8 mouse cellular contexts compared by ENCODE assay signal in genomic region chr13:28757846-28758522, GRCm38 (mm10).
DNase-seq lines count a peak whose midpoint lies in the region; ATAC-seq and TF ChIP-seq lines count a peak whose summit lies in the region.

No protein-coding gene starts in this region.

- TF ChIP-seq EP300 in heart, adult 2 months (IDR thresholded peaks at IDR 0.05; ENCODE audit: insufficient read depth, low read depth, low read length), result peak; percentile 55

- H3K4me3 ChIP-seq in embryonic facial prominence, embryonic 12.5 days, result peak overlapping the region; percentile 30
- peak overlapping the region; percentile 34 for H3K4me3 ChIP-seq in heart, adult 2 months
- peak overlapping the region; percentile 21 for H3K4me3 ChIP-seq in kidney, adult 2 months (ENCODE audit: insufficient read depth, low read depth, low read length)
- H3K4me3 ChIP-seq in limb, embryonic 15.5 days, result peak overlapping the region; percentile 36
- peak overlapping the region; percentile 24 for H3K4me3 ChIP-seq in midbrain, embryonic 16.5 days (ENCODE audit: low read depth, low read length)

- intact Hi-C loops in heart, adult 2 months (cut with DNase I), result loop anchor here (1.0 to 10.0 kb wide), 8 partner anchors 33 to 341 kb away; no protein-coding TSS in a partner anchor

- no peaks in the 10 kb centered on the region for H3K36me3 ChIP-seq in embryonic facial prominence, embryonic 12.5 days
- peaks cover 12% of the 10 kb centered on the region for H3K36me3 ChIP-seq in heart, adult 2 months (ENCODE audit: control insufficient read depth, insufficient read depth, low read length)
- H3K36me3 ChIP-seq in kidney, adult 2 months (ENCODE audit: control insufficient read depth, insufficient read depth, low read length), result no peaks in the 10 kb centered on the region
- no peaks in the 10 kb centered on the region for H3K36me3 ChIP-seq in limb, embryonic 15.5 days
- H3K36me3 ChIP-seq in midbrain, embryonic 16.5 days (ENCODE audit: control insufficient read depth, insufficient read depth, low read length), result no peaks in the 10 kb centered on the region

- TF ChIP-seq POLR2A in heart, adult 2 months (IDR thresholded peaks at IDR 0.05; ENCODE audit: insufficient read depth, low read depth, low read length), result peak; percentile 55
- no peak for TF ChIP-seq POLR2A in kidney, adult 2 months (IDR thresholded peaks at IDR 0.05; ENCODE audit: low read depth, low read length)

- peaks cover 53% of the 10 kb centered on the region for H3K4me1 ChIP-seq in embryonic facial prominence, embryonic 12.5 days
- H3K4me1 ChIP-seq in heart, adult 2 months (ENCODE audit: control insufficient read depth, insufficient read depth, low read length), result peaks cover 8% of the 10 kb centered on the region
- peaks cover 3% of the 10 kb centered on the region; the same call in 1 of the 2 replicates for H3K4me1 ChIP-seq in kidney, adult 2 months (ENCODE audit: control insufficient read depth, insufficient read depth, low read length)
- peaks cover 33% of the 10 kb centered on the region for H3K4me1 ChIP-seq in limb, embryonic 15.5 days
- peaks cover 21% of the 10 kb centered on the region for H3K4me1 ChIP-seq in midbrain, embryonic 16.5 days (ENCODE audit: control insufficient read depth, insufficient read depth, low read length)

- no peaks in the 10 kb centered on the region for H3K79me2 ChIP-seq in heart, adult 2 months (replicated peaks; ENCODE audit: control insufficient read depth, insufficient read depth, low read length)

- peak; percentile 82 for ATAC-seq in embryonic facial prominence, embryonic 12.5 days (ENCODE audit: insufficient number of reproducible peaks, insufficient read depth, low FRiP score, low TSS enrichment)
- ATAC-seq in limb, embryonic 15.5 days (ENCODE audit: insufficient number of reproducible peaks, low FRiP score, low TSS enrichment, low read depth), result peak; percentile 90
- peak; percentile 60 for ATAC-seq in midbrain, embryonic 16.5 days

- H3K9ac ChIP-seq in embryonic facial prominence, embryonic 12.5 days, result peak overlapping the region; percentile 33; the same call in 1 of the 2 replicates
- peak overlapping the region; percentile 29 for H3K9ac ChIP-seq in heart, adult 2 months (ENCODE audit: low read depth, low read length)
- 0 out of 2 replicates have a peak overlapping the region, but pooled peaks have one; percentile 14 for H3K9ac ChIP-seq in limb, embryonic 15.5 days
- H3K9ac ChIP-seq in midbrain, embryonic 16.5 days (ENCODE audit: low read depth, low read length), result peak overlapping the region; percentile 31

- TF ChIP-seq CTCF in heart, adult 2 months (IDR thresholded peaks at IDR 0.05), result no peak
- TF ChIP-seq CTCF in kidney, adult 2 months (conservative IDR thresholded peaks at IDR 0.05; ENCODE audit: insufficient read depth, insufficient read length, low read depth, low read length), result no peak

- peak overlapping the region; percentile 95 for H3K27ac ChIP-seq in embryonic facial prominence, embryonic 12.5 days
- H3K27ac ChIP-seq in heart, adult 2 months, result peak overlapping the region; percentile 90
- H3K27ac ChIP-seq in kidney, adult 2 months (ENCODE audit: insufficient read depth, low read depth, low read length), result peak overlapping the region; percentile 12
- H3K27ac ChIP-seq in limb, embryonic 15.5 days, result peak overlapping the region; percentile 95
- H3K27ac ChIP-seq in midbrain, embryonic 16.5 days (ENCODE audit: low read length), result peak overlapping the region; percentile 48; the same call in 1 of the 2 replicates

- under 1% methylated on average over 13 of the region's 13 CpGs for WGBS in embryonic facial prominence, embryonic 12.5 days
- 3% methylated on average over 13 of the region's 13 CpGs for WGBS in heart, adult 2 months
- WGBS in kidney, adult 2 months, result 9% methylated on average over 13 of the region's 13 CpGs
- WGBS in limb, embryonic 15.5 days, result 1% methylated on average over 13 of the region's 13 CpGs
- WGBS in midbrain, embryonic 16.5 days, result 1% methylated on average over 13 of the region's 13 CpGs

- no peaks in the 10 kb centered on the region for H3K27me3 ChIP-seq in embryonic facial prominence, embryonic 12.5 days
- H3K27me3 ChIP-seq in heart, adult 2 months (ENCODE audit: control insufficient read depth, insufficient read depth, low read length), result no peaks in the 10 kb centered on the region
- H3K27me3 ChIP-seq in kidney, adult 2 months (replicated peaks; ENCODE audit: control insufficient read depth, insufficient read depth, low read length), result no peaks in the 10 kb centered on the region
- H3K27me3 ChIP-seq in limb, embryonic 15.5 days, result no peaks in the 10 kb centered on the region
- no peaks in the 10 kb centered on the region for H3K27me3 ChIP-seq in midbrain, embryonic 16.5 days (ENCODE audit: control insufficient read depth, insufficient read depth, low read depth, low read length)

- H3K9me3 ChIP-seq in embryonic facial prominence, embryonic 12.5 days, result no peaks in the 10 kb centered on the region
- H3K9me3 ChIP-seq in limb, embryonic 15.5 days, result no peaks in the 10 kb centered on the region
- no peaks in the 10 kb centered on the region for H3K9me3 ChIP-seq in midbrain, embryonic 16.5 days (replicated peaks; ENCODE audit: control insufficient read depth, low read length, poor library complexity, severe bottlenecking)

- DNase-seq in R1 (ENCODE audit: low read depth, low spot score), result peak; percentile 72
- DNase-seq in heart, adult 2 months, result peak; percentile 84 to 91
- DNase-seq in kidney, adult 2 months, result peak; percentile 90
- peak; percentile 17 to 25 for DNase-seq in spleen, postnatal 14 days (ENCODE audit: low spot score in 2 of 2)
- no peak for DNase-seq in c-Kit-positive CD71-positive TER-119-positive erythroid progenitor cells, embryonic 14.5 days (ENCODE audit: low spot score)

- H3K4me2 ChIP-seq in embryonic facial prominence, embryonic 12.5 days (replicated peaks), result peak overlapping the region; percentile 68
- peak overlapping the region; percentile 63 for H3K4me2 ChIP-seq in limb, embryonic 15.5 days
- peak overlapping the region; percentile 54 for H3K4me2 ChIP-seq in midbrain, embryonic 16.5 days (ENCODE audit: low read length)

Comparison
In these comparisons a context has a peak if more than half of its experiments do, and no peak if none do; other contexts are left out.
1. H3K27ac ChIP-seq: peak in every context shown above with its lines; median percentile 95 in embryonic facial prominence, embryonic 12.5 days; 95 in limb, embryonic 15.5 days; 90 in heart, adult 2 months; 48 in midbrain, embryonic 16.5 days; 12 in kidney, adult 2 months.